Mouse (Mus musculus): ENCODE results near the gene Bcl11a. TPM values are rescaled to one million over a fixed set of nuclear protein-coding genes. Genes with fewer than 3 reads are reported as not detected.

The Bcl11a gene
- polyA plus RNA-seq, 1 experiment from 2014 or later: 5.9 TPM

DNA sequence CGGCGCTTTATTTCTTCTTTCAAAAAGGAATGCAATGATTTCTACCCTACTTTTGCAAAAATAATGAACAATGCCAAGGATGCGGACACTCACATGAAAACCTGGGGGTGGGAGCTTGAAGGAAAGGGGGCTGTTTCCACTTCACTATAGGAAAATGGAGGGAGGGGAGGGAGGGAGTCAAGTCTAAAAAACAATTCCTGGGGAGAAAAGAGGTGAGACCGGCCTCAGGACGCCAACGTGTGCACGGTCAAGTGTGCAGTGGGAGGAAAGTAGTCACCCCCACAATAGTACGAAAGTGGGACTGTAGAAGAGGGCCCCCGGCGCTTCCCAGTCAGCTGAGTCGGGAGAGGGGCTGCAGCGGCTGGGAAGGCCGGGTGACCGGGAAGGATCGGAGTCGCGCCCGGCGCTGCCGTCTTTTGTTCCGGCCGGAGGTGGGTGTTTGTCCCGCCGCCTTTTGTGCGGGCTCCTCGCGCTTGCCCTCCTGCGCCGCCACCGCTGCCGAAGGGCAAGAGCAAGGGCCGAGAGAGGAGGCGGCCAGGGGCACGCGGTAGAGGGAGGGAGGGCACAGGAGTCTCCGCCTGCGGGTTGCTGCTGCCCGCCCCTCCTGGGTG is 955 bp downstream of the Bcl11a start:
- peaks cover 10% of the 10 kb centered on the region for H3K27me3 ChIP-seq (replicated peaks; ENCODE audit: control insufficient read depth, insufficient read depth, low read length)
- H3K4me1 ChIP-seq (replicated peaks; ENCODE audit: control insufficient read depth, insufficient read depth, low read length): no peaks in the 10 kb centered on the region
- peak overlapping the region; percentile 60 for H3K9ac ChIP-seq (ENCODE audit: low read depth, low read length)
- peak overlapping the region; percentile 76 for H3K4me3 ChIP-seq (ENCODE audit: low read depth, low read length)
- WGBS: under 1% methylated on average over 38 of the region's 38 CpGs
- no peaks in the 10 kb centered on the region for H3K9me3 ChIP-seq (ENCODE audit: control insufficient read depth)
- TF ChIP-seq CTCF (IDR thresholded peaks at IDR 0.05; ENCODE audit: low read depth): peak; percentile 21
- H3K4me2 ChIP-seq (replicated peaks; ENCODE audit: low read depth): peak overlapping the region; percentile 100
- H3K27ac ChIP-seq (ENCODE audit: low read depth, low read length): no peak overlapping the region
- no peak for ATAC-seq
- H3K36me3 ChIP-seq (ENCODE audit: control insufficient read depth, insufficient read depth): no peaks in the 10 kb centered on the region

DNA sequence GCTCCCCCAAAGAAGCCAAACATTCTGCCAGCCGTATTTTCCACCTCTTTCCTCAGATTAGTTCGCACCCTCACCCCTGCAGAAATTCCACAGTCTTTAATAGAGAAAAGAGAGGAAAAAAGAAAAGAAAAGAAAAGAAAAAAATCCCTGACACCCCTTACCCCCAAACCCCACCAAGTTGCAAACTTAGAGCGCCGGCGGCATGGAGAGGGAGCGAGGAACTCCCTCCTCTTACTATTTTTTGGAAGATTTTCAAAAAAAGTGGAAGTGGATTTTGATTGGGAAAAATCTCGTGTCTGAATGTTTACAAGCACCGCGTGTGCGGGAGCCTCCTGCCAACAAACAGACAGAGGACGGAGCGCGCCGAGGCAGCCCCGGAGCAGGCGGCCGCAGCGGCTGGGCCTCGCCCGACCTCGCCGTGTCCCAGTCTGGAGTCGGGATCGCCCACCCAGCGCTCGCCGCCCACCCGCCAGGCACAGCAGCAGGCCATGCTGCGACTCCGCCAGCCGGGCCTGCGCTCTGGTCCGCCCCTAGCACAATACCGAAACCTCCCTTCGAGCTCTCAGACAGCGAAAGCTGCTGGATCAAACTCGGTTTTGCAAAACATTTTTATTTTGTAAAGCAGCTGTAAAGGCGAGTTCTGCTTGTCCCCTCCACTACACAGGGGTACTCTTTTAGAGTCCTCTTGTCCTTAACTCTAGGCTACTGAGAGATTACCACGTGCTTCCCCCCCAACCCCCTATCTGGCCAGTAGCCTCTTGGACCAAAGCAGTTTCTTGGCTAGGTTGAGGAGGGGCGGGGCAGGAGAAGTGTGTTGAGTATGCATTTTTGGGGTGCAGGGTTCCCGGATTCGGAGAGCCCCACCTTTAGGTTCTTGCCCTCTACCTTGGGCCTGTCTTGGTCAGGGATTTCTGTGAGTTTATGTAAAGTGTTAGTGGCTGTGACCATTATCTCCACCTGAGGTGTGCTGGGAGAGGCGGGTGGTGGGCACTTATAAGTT is 1.8 kb downstream of the Bcl11a start:
- peaks cover 2% of the 10 kb centered on the region; the same call in 1 of the 2 replicates for H3K27me3 ChIP-seq (replicated peaks; ENCODE audit: control insufficient read depth, insufficient read depth, low read length)
- H3K9me3 ChIP-seq (ENCODE audit: control insufficient read depth): no peaks in the 10 kb centered on the region
- no peaks in the 10 kb centered on the region for H3K4me1 ChIP-seq (replicated peaks; ENCODE audit: control insufficient read depth, insufficient read depth, low read length)
- peak overlapping the region; percentile 60 for H3K9ac ChIP-seq (ENCODE audit: low read depth, low read length)
- H3K4me3 ChIP-seq (ENCODE audit: low read depth, low read length): peak overlapping the region; percentile 76
- WGBS: under 1% methylated on average over 43 of the region's 43 CpGs
- H3K36me3 ChIP-seq (ENCODE audit: control insufficient read depth, insufficient read depth): no peaks in the 10 kb centered on the region
- H3K4me2 ChIP-seq (replicated peaks; ENCODE audit: low read depth): peak overlapping the region; percentile 100
- no peak for TF ChIP-seq CTCF (IDR thresholded peaks at IDR 0.05; ENCODE audit: low read depth)
- peak overlapping the region; percentile 83 for H3K27ac ChIP-seq (ENCODE audit: low read depth, low read length)
- ATAC-seq: no peak

DNA sequence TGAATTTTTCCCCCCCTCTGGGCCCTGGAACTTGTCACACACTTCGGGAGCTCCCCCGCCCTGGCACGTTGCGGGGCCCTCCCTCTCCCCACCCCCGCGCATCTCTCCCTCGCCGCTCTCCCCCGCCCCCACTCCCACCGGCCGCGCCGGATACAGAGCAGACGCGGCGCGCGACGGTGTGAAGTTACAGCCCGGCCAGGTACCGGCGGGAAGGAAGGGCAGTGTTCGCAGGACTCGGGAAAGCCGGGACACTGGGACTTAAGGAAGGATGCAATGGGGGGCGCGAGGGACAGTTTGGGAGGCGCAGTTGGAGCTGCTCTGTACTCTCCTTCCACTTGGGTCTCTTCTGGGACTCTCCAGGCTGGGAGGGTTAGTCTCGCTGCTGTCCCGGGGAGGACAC is 2.7 kb downstream of the Bcl11a start:
- TF ChIP-seq CTCF (IDR thresholded peaks at IDR 0.05; ENCODE audit: low read depth): no peak

DNA sequence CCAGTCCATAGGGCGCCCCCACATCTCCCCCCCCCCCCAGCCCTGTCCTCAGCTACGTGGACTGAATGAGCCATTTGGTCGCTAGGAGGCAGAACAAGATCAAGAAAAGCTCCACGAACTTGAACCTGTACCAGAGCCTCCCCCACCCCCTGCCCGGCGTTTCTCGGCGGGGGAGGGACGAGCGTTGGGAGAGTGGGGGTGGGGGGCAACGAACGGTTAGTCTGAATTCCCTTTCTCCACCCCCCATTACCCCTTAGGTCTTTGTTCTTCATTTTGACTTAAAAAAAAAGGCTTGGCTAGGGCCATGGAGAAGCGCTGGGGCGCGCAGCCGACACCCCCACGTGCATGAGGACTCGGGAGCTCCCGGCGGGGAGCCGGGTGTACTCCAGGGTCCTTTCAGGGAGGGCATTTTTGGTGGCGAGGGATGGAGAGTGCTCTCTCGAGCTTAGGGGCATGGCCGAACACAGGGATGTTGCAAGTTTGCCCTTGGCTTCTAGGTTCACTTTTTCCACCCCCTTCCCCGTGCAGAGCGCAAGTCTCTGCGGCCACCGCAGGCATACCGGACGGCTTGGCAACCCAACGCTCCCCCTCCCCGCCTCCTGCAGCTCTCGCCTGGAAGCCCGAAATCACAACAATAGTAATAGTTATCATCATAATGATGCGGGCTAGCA is 3.3 kb downstream of the Bcl11a start:
- H3K4me3 ChIP-seq (ENCODE audit: low read depth, low read length): peak overlapping the region; percentile 76
- peak overlapping the region; percentile 53 for H3K9ac ChIP-seq (ENCODE audit: low read depth, low read length)
- no peaks in the 10 kb centered on the region for H3K4me1 ChIP-seq (replicated peaks; ENCODE audit: control insufficient read depth, insufficient read depth, low read length)
- H3K9me3 ChIP-seq (ENCODE audit: control insufficient read depth): no peaks in the 10 kb centered on the region
- H3K27me3 ChIP-seq (replicated peaks; ENCODE audit: control insufficient read depth, insufficient read depth, low read length): no peaks in the 10 kb centered on the region
- no peaks in the 10 kb centered on the region for H3K36me3 ChIP-seq (ENCODE audit: control insufficient read depth, insufficient read depth)
- peak; percentile 71 for TF ChIP-seq CTCF (IDR thresholded peaks at IDR 0.05; ENCODE audit: low read depth)
- peak overlapping the region; percentile 100 for H3K4me2 ChIP-seq (replicated peaks; ENCODE audit: low read depth)
- WGBS: under 1% methylated on average over 35 of the region's 35 CpGs
- peak overlapping the region; percentile 65 for H3K27ac ChIP-seq (ENCODE audit: low read depth, low read length)
- ATAC-seq: peak; percentile 67

More for the DNA sequence above, 2.7 kb downstream of the Bcl11a start:
- Histone ChIP-seq H3K27ac (ENCODE audit: low read depth, low read length) (no peak overlapping the region; the same call in 1 of the 2 replicates), H3K9ac (ENCODE audit: low read depth, low read length) (peak overlapping the region; percentile 53), H3K27me3 (replicated peaks; ENCODE audit: control insufficient read depth, insufficient read depth, low read length) (no peaks in the 10 kb centered on the region), H3K4me3 (ENCODE audit: low read depth, low read length) (peak overlapping the region; percentile 76), H3K36me3 (ENCODE audit: control insufficient read depth, insufficient read depth) (no peaks in the 10 kb centered on the region), H3K4me1 (replicated peaks; ENCODE audit: control insufficient read depth, insufficient read depth, low read length) (no peaks in the 10 kb centered on the region), H3K9me3 (ENCODE audit: control insufficient read depth) (no peaks in the 10 kb centered on the region), H3K4me2 (replicated peaks; ENCODE audit: low read depth) (peak overlapping the region; percentile 100)
- WGBS: 1% methylated on average over 29 of the region's 30 CpGs
- ATAC-seq: peak; percentile 5; the same call in 1 of the 2 replicates

DNA sequence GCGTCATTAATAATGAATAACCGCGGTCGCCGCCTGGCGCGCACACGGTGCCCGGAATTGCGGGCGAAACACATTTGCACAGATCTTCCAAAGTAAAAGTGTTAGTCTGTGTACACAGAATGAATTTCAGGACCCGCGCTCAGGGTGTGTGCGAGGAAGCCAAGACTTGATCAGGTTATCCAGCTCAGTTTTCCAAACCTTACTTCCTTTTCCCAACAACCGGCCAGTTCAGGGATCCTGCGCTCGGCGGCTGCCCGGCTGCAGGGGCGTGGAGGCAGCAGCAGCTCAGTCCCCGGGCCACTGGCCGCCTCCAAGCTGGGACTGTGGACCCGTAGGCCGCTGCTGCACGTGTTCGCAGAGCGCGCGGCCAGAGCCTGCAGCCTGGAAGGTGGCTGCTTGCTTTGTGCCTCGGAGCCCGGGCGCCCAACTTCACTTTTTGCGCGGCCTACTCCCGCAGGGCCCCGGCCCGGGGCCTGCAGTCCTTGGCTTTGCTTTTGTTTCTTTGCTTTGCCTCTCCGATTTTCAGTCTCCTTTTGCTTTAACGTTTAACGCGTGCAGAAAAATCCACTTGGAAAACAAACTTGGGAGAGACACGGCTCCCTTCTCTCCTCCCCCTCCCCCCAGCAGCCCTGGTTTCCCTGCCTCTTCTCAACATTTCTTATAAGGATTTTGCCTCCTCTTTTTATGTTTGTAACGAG is 4.0 kb downstream of the Bcl11a start:
- H3K9me3 ChIP-seq (ENCODE audit: control insufficient read depth): no peaks in the 10 kb centered on the region
- H3K27ac ChIP-seq (ENCODE audit: low read depth, low read length): peak overlapping the region; percentile 65
- H3K27me3 ChIP-seq (replicated peaks; ENCODE audit: control insufficient read depth, insufficient read depth, low read length): no peaks in the 10 kb centered on the region
- H3K36me3 ChIP-seq (ENCODE audit: control insufficient read depth, insufficient read depth): no peaks in the 10 kb centered on the region
- 0 out of 2 replicates have a peak, but pooled peaks have one; percentile 17 for ATAC-seq
- H3K4me3 ChIP-seq (ENCODE audit: low read depth, low read length): peak overlapping the region; percentile 76
- peak overlapping the region; percentile 53 for H3K9ac ChIP-seq (ENCODE audit: low read depth, low read length)
- peak overlapping the region; percentile 100 for H3K4me2 ChIP-seq (replicated peaks; ENCODE audit: low read depth)
- H3K4me1 ChIP-seq (replicated peaks; ENCODE audit: control insufficient read depth, insufficient read depth, low read length): no peaks in the 10 kb centered on the region
- TF ChIP-seq CTCF (IDR thresholded peaks at IDR 0.05; ENCODE audit: low read depth): no peak
- WGBS: under 1% methylated on average over 43 of the region's 43 CpGs
